Mouse (Mus musculus) CD4-positive, CD25-positive, alpha-beta regulatory T cell (primary cell): Measurements from ENCODE around the gene Cep63. TPM values are rescaled to one million over a fixed set of nuclear protein-coding genes. Genes with fewer than 3 reads are reported as not detected.

Source experiments
- polyA plus RNA-seq: library from polyadenylated mRNA; unstranded; fragments of 100-300 nt; shearing (Covaris generic); gene quantifications from one replicate; pipeline ENCODE4 v1.2.1, GENCODE M21; 2017

Cep63 gene
- 59.6 TPM for polyA plus RNA-seq

DNA sequence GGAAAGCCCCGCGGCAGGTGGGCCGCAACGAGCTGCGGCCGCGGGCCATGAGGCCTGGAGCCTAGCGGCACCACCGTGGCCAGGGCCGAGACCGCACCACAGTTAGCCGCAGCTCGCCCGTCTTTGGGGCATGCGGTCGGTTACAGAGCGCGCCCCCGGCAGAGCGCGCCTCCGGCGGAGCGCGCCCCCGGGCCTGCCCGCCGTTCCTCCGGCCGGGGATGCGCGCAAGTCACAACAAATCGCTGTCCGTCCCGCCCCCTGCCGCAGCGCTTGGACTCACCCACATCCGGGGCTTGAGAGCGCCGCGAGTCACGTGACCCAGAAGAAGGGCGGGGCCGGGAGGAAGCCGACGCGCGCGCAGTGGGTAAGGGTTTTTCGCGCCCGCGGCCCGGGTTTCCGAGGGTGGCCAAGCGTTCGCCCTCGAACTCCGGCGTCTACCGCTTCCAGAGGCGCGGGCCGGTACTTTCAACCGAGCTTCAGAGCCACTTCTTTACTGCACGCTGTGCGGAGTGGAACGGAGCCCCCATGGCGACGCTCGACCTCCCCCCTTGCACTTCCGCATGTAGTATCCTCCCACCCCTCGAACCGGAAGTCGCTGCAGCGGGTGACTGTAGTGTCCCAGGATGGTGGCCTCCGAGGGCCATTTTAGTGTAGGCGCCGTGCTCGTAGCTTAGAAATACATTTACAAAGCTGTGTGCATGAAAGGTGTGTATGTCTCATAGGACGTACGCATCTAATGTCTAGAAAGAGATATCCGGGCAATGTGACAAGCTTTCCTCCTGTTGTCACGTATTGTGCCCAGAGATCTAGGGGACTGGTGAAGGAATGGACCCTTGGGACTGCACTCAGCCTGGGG lies at the start of gene Cep63, which contains the start of gene Anapc13:
Cep63 (minus strand) TSS at position 552 of the 856 bp plus-strand sequence.
Anapc13 (plus strand) TSS at position 314 of the 856 bp plus-strand sequence.

Other genes with a start within 250 kb of the Cep63 start
- 0.43 TPM for gene Ky, start 120.8 kb downstream of the Cep63 start, polyA plus RNA-seq
- gene Anapc13, start 238 bp downstream of the Cep63 start, polyA plus RNA-seq, result 89.2 TPM
- gene Amotl2, start 90.1 kb upstream of the Cep63 start, polyA plus RNA-seq, result 0.16 TPM
- gene Ryk, start 208.4 kb upstream of the Cep63 start, polyA plus RNA-seq, result 4.4 TPM